Mouse (Mus musculus): ENCODE measurements around the gene Il6ra. TPM values are rescaled to one million over a fixed set of nuclear protein-coding genes. Genes with fewer than 3 reads are reported as not detected.

The Il6ra gene
- total and polyA plus RNA-seq, 2 experiments from 2014 or later = 0.99 to 1.8 TPM

GRCm38 (mm10) chr3:89871339-89871914 is 41.6 kb downstream of the Il6ra start:
- Histone ChIP-seq H3K9ac (replicated peaks; ENCODE audit: low read length, poor library complexity, severe bottlenecking) (no peak overlapping the region), H3K27ac (ENCODE audit: low read depth, low read length) (no peak overlapping the region), H3K4me3 (ENCODE audit: low read depth, low read length) (no peak overlapping the region), H3K9me3 (ENCODE audit: low read length) (no peaks in the 10 kb centered on the region), H3K4me1 (ENCODE audit: insufficient read depth, low read length) (no peaks in the 10 kb centered on the region; the same call in 1 of the 2 replicates), H3K27me3 (ENCODE audit: insufficient read depth, low read length) (no peaks in the 10 kb centered on the region; the same call in 1 of the 2 replicates), H3K4me2 (ENCODE audit: low read depth, low read length, poor library complexity, severe bottlenecking) (no peak overlapping the region), H3K36me3 (ENCODE audit: insufficient read depth, low read length) (no peaks in the 10 kb centered on the region)
- WGBS = 74% methylated on average over 8 of the region's 8 CpGs
- DNase-seq (ENCODE audit: low spot score) (no peak), ATAC-seq (ENCODE audit: low FRiP score) (no peak)
- no peak for TF ChIP-seq CTCF (IDR thresholded peaks at IDR 0.05)

- Histone ChIP-seq H3K27ac (ENCODE audit: low read depth, low read length) (no peak overlapping the region), H3K36me3 (ENCODE audit: insufficient read depth, low read length) (no peaks in the 10 kb centered on the region), H3K4me2 (ENCODE audit: low read depth, low read length, poor library complexity, severe bottlenecking) (no peak overlapping the region), H3K4me3 (ENCODE audit: low read depth, low read length) (no peak overlapping the region), H3K9me3 (ENCODE audit: low read length) (no peaks in the 10 kb centered on the region), H3K4me1 (ENCODE audit: insufficient read depth, low read length) (no peaks in the 10 kb centered on the region; the same call in 1 of the 2 replicates), H3K27me3 (ENCODE audit: insufficient read depth, low read length) (no peaks in the 10 kb centered on the region; the same call in 1 of the 2 replicates), H3K9ac (replicated peaks; ENCODE audit: low read length, poor library complexity, severe bottlenecking) (no peak overlapping the region)
- TF ChIP-seq CTCF (IDR thresholded peaks at IDR 0.05) = no peak
- 81% methylated on average over 22 of the region's 22 CpGs for WGBS
- no peak for ATAC-seq (ENCODE audit: low FRiP score)
- no peak for DNase-seq (ENCODE audit: low spot score)
Measured at GRCm38 (mm10) chr3:89870472-89871271, 42.3 kb downstream of the Il6ra start.

DNA sequence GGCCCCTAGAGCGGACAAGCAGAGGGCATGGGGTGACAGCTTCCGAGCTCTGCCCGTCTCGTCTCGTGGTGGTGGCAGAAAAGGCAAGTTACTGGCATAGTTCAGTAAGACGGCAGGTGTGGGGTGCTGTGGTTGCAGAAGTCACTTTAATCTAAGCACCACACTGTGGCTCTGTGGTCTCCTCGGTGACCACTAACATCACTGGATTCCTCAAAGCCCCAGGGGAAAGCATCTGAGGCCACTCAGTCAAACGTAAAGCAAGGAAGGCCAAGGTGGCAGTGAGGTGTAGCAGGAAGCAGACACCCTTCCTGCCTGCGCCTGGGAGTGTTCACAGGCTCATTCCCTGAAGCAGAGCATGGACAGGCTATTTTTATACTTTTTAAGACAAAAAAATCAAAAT is 43.4 kb downstream of the Il6ra start:
- Histone ChIP-seq H3K27me3 (ENCODE audit: insufficient read depth, low read length) (no peaks in the 10 kb centered on the region), H3K9ac (replicated peaks; ENCODE audit: low read length, poor library complexity, severe bottlenecking) (no peak overlapping the region), H3K9me3 (ENCODE audit: low read length) (no peaks in the 10 kb centered on the region), H3K36me3 (ENCODE audit: insufficient read depth, low read length) (no peaks in the 10 kb centered on the region), H3K4me3 (ENCODE audit: low read depth, low read length) (no peak overlapping the region), H3K27ac (ENCODE audit: low read depth, low read length) (no peak overlapping the region), H3K4me1 (ENCODE audit: insufficient read depth, low read length) (no peaks in the 10 kb centered on the region; the same call in 1 of the 2 replicates), H3K4me2 (ENCODE audit: low read depth, low read length, poor library complexity, severe bottlenecking) (no peak overlapping the region)
- TF ChIP-seq CTCF (IDR thresholded peaks at IDR 0.05) = no peak
- whole genome bisulfite sequencing = 71% methylated on average over 9 of the region's 9 CpGs
- DNase-seq (ENCODE audit: low spot score) = no peak
- no peak for ATAC-seq (ENCODE audit: low FRiP score)

GRCm38 (mm10) chr3:89868956-89869355 is 44.0 kb downstream of the Il6ra start:
- 54% methylated on average over 9 of the region's 9 CpGs for WGBS

GRCm38 (mm10) chr3:89868357-89868756 is 44.6 kb downstream of the Il6ra start:
- no peaks in the 10 kb centered on the region for H3K36me3 ChIP-seq (ENCODE audit: insufficient read depth, low read length)
- no peak overlapping the region for H3K4me3 ChIP-seq (ENCODE audit: low read depth, low read length)
- no peak for TF ChIP-seq CTCF (IDR thresholded peaks at IDR 0.05)
- no peak overlapping the region for H3K27ac ChIP-seq (ENCODE audit: low read depth, low read length)
- H3K4me1 ChIP-seq (ENCODE audit: insufficient read depth, low read length) = no peaks in the 10 kb centered on the region; the same call in 1 of the 2 replicates
- H3K9me3 ChIP-seq (ENCODE audit: low read length) = no peaks in the 10 kb centered on the region
- no peak overlapping the region for H3K4me2 ChIP-seq (ENCODE audit: low read depth, low read length, poor library complexity, severe bottlenecking)
- DNase-seq (ENCODE audit: low spot score) (peak; percentile 65), ATAC-seq (ENCODE audit: low FRiP score) (peak; percentile 47; the same call in 1 of the 2 replicates)
- 23% methylated on average over 7 of the region's 7 CpGs for WGBS
- no peak overlapping the region for H3K9ac ChIP-seq (replicated peaks; ENCODE audit: low read length, poor library complexity, severe bottlenecking)
- H3K27me3 ChIP-seq (ENCODE audit: insufficient read depth, low read length) = no peaks in the 10 kb centered on the region

More at GRCm38 (mm10) chr3:89868956-89869355, 44.0 kb downstream of the Il6ra start:
- Histone ChIP-seq H3K27me3 (ENCODE audit: insufficient read depth, low read length) (no peaks in the 10 kb centered on the region), H3K9ac (replicated peaks; ENCODE audit: low read length, poor library complexity, severe bottlenecking) (no peak overlapping the region), H3K36me3 (ENCODE audit: insufficient read depth, low read length) (no peaks in the 10 kb centered on the region), H3K4me3 (ENCODE audit: low read depth, low read length) (no peak overlapping the region), H3K27ac (ENCODE audit: low read depth, low read length) (no peak overlapping the region), H3K4me1 (ENCODE audit: insufficient read depth, low read length) (no peaks in the 10 kb centered on the region; the same call in 1 of the 2 replicates), H3K9me3 (ENCODE audit: low read length) (no peaks in the 10 kb centered on the region), H3K4me2 (ENCODE audit: low read depth, low read length, poor library complexity, severe bottlenecking) (no peak overlapping the region)
- ATAC-seq (ENCODE audit: low FRiP score) = no peak
- no peak for TF ChIP-seq CTCF (IDR thresholded peaks at IDR 0.05)
- no peak for DNase-seq (ENCODE audit: low spot score)

- TF ChIP-seq CTCF (IDR thresholded peaks at IDR 0.05) = no peak
- no peaks in the 10 kb centered on the region; the same call in 1 of the 2 replicates for H3K4me1 ChIP-seq (ENCODE audit: insufficient read depth, low read length)
- no peaks in the 10 kb centered on the region for H3K9me3 ChIP-seq (ENCODE audit: low read length)
- H3K27ac ChIP-seq (ENCODE audit: low read depth, low read length) = no peak overlapping the region
- DNase-seq (ENCODE audit: low spot score) = peak; percentile 88
- ATAC-seq (ENCODE audit: low FRiP score) = peak; percentile 69; the same call in 1 of the 2 replicates
- H3K36me3 ChIP-seq (ENCODE audit: insufficient read depth, low read length) = no peaks in the 10 kb centered on the region
- no peak overlapping the region for H3K4me3 ChIP-seq (ENCODE audit: low read depth, low read length)
- 52% methylated on average over 3 of the region's 4 CpGs for WGBS
- H3K9ac ChIP-seq (replicated peaks; ENCODE audit: low read length, poor library complexity, severe bottlenecking) = no peak overlapping the region
- no peak overlapping the region for H3K4me2 ChIP-seq (ENCODE audit: low read depth, low read length, poor library complexity, severe bottlenecking)
- no peaks in the 10 kb centered on the region for H3K27me3 ChIP-seq (ENCODE audit: insufficient read depth, low read length)
Measured at GRCm38 (mm10) chr3:89867651-89868050, 45.3 kb downstream of the Il6ra start.
